Mouse (Mus musculus) 3T3-L1 (cell line): ENCODE results near the gene Ubxn1.

ENCODE experiments used
- DNase-seq: peaks from one replicate; pipeline ENCODE4 v3.0.0-alpha.2; 2015; ENCODE audit warnings: low read depth, low spot score

Ubxn1 gene

GRCm38 (mm10) chr19:8898576-8898975, 27.3 kb downstream of the Ubxn1 start:
- DNase-seq = peak; percentile 68

- DNase-seq = peak; percentile 24
These were observed 27.8 kb downstream of the Ubxn1 start for GRCm38 (mm10) chr19:8899079-8899478.

- DNase-seq = no peak
These were observed 32.1 kb downstream of the Ubxn1 start for GRCm38 (mm10) chr19:8903412-8903811.

GRCm38 (mm10) chr19:8908531-8908930, 37.2 kb downstream of the Ubxn1 start:
- no peak for DNase-seq

GRCm38 (mm10) chr19:8911810-8912209, 40.5 kb downstream of the Ubxn1 start:
- DNase-seq = no peak

- DNase-seq = no peak
These were observed 42.9 kb downstream of the Ubxn1 start for GRCm38 (mm10) chr19:8914212-8914611.

GRCm38 (mm10) chr19:8919000-8919399, 47.7 kb downstream of the Ubxn1 start:
- no peak for DNase-seq

- peak; percentile 17 for DNase-seq
These were observed 48.4 kb downstream of the Ubxn1 start for GRCm38 (mm10) chr19:8919684-8920072.

- DNase-seq = peak; percentile 98
These were observed 48.9 kb downstream of the Ubxn1 start, which contains the start of gene B3gat3 for GRCm38 (mm10) chr19:8920073-8920736. TSS of gene B3gat3 (plus strand) at chr19:8920374.

GRCm38 (mm10) chr19:8920836-8921291, 49.6 kb downstream of the Ubxn1 start:
- peak; percentile 80 for DNase-seq

- no peak for DNase-seq
These were observed 50.4 kb downstream of the Ubxn1 start for GRCm38 (mm10) chr19:8921741-8922140.
